Mouse (Mus musculus) lung, postnatal 14 days (tissue): ENCODE measurements around the gene Bmp3.

Experiments
- DNase-seq: peaks from one replicate; pipeline ENCODE4 v3.0.0; 2021

Bmp3 gene

GRCm38 (mm10) chr5:98854264-98854626 is at the start of gene Bmp3:
Gene Bmp3 (plus strand): TSS chr5:98854415.
- peak; percentile 59 for DNase-seq

- DNase-seq, result no peak
Observed at GRCm38 (mm10) chr5:98804761-98805160, 49.5 kb upstream of the Bmp3 start.

- DNase-seq, result no peak
Observed at GRCm38 (mm10) chr5:98806492-98806891, 47.7 kb upstream of the Bmp3 start.

- peak; percentile 8 for DNase-seq
Observed at GRCm38 (mm10) chr5:98807022-98807421, 47.2 kb upstream of the Bmp3 start.

GRCm38 (mm10) chr5:98807953-98808352 is 46.3 kb upstream of the Bmp3 start:
- DNase-seq, result no peak

- no peak for DNase-seq
Observed at GRCm38 (mm10) chr5:98812380-98812779, 41.8 kb upstream of the Bmp3 start.

GRCm38 (mm10) chr5:98815269-98815668 is 38.9 kb upstream of the Bmp3 start:
- no peak for DNase-seq

- DNase-seq, result no peak
Observed at GRCm38 (mm10) chr5:98833760-98834159, 20.5 kb upstream of the Bmp3 start.

GRCm38 (mm10) chr5:98834300-98834699 is 19.9 kb upstream of the Bmp3 start:
- no peak for DNase-seq

GRCm38 (mm10) chr5:98842600-98843310 is 11.5 kb upstream of the Bmp3 start:
- DNase-seq, result no peak

GRCm38 (mm10) chr5:98844664-98845063 is 9.6 kb upstream of the Bmp3 start:
- DNase-seq, result no peak

- peak; percentile 57 for DNase-seq
Observed at GRCm38 (mm10) chr5:98854627-98855564, 681 bp downstream of the Bmp3 start.

GRCm38 (mm10) chr5:98855741-98856140 is 1.5 kb downstream of the Bmp3 start:
- no peak for DNase-seq

- no peak for DNase-seq
Observed at GRCm38 (mm10) chr5:98856356-98856755, 2.1 kb downstream of the Bmp3 start.

GRCm38 (mm10) chr5:98863891-98864290 is 9.7 kb downstream of the Bmp3 start:
- DNase-seq, result peak; percentile 40

GRCm38 (mm10) chr5:98865146-98865545 is 10.9 kb downstream of the Bmp3 start:
- no peak for DNase-seq

GRCm38 (mm10) chr5:98876056-98876455 is 21.8 kb downstream of the Bmp3 start:
- DNase-seq, result no peak

- peak; percentile 75 for DNase-seq
Observed at GRCm38 (mm10) chr5:98878891-98879290, 24.7 kb downstream of the Bmp3 start.

GRCm38 (mm10) chr5:98882096-98882495 is 27.9 kb downstream of the Bmp3 start:
- DNase-seq, result no peak

GRCm38 (mm10) chr5:98890544-98891050 is 36.4 kb downstream of the Bmp3 start:
- DNase-seq, result no peak

- DNase-seq, result no peak
Observed at GRCm38 (mm10) chr5:98894281-98894680, 40.1 kb downstream of the Bmp3 start.

GRCm38 (mm10) chr5:98897946-98898345 is 43.7 kb downstream of the Bmp3 start:
- DNase-seq, result no peak

GRCm38 (mm10) chr5:98900926-98901325 is 46.7 kb downstream of the Bmp3 start:
- no peak for DNase-seq

- DNase-seq, result no peak
Observed at GRCm38 (mm10) chr5:98902339-98902738, 48.1 kb downstream of the Bmp3 start.
